Mouse (Mus musculus): ENCODE data around the gene Pacsin1. TPM values are rescaled to one million over a fixed set of nuclear protein-coding genes. Genes with fewer than 3 reads are reported as not detected.

The Pacsin1 gene
- polyA plus RNA-seq (2015; fragmentation: Nextera tagmentation; extraction: Ambion mirVana) = 2.1 and 2.7 TPM in 2 replicates

- Histone ChIP-seq H3K9me3 (ENCODE audit: control insufficient read depth, low read length) (no peaks in the 10 kb centered on the region), H3K27ac (ENCODE audit: low read length) (no peak within 1 kb of the TSS), H3K4me3 (ENCODE audit: low read length) (peak within 1 kb of the TSS; percentile 54), H3K9ac (ENCODE audit: low read depth, low read length) (peak within 1 kb of the TSS; percentile 53), H3K4me1 (ENCODE audit: control insufficient read depth, insufficient read depth, low read length) (peaks cover 9% of the 10 kb centered on the region), H3K27me3 (replicated peaks; ENCODE audit: control insufficient read depth, insufficient read depth, low read length) (peaks cover 25% of the 10 kb centered on the region), H3K4me2 (ENCODE audit: low read depth, low read length) (peak within 1 kb of the TSS; percentile 80), H3K36me3 (ENCODE audit: control insufficient read depth, insufficient read depth, low read length) (no peaks in the 10 kb centered on the region)
- ATAC-seq = peak; percentile 56
- WGBS = 3% methylated on average over 58 of the region's 65 CpGs
Observed at GRCm38 (mm10) chr17:27655089-27656010, at the start of gene Pacsin1. Pacsin1 (plus strand) TSS chr17:27655509.

DNA sequence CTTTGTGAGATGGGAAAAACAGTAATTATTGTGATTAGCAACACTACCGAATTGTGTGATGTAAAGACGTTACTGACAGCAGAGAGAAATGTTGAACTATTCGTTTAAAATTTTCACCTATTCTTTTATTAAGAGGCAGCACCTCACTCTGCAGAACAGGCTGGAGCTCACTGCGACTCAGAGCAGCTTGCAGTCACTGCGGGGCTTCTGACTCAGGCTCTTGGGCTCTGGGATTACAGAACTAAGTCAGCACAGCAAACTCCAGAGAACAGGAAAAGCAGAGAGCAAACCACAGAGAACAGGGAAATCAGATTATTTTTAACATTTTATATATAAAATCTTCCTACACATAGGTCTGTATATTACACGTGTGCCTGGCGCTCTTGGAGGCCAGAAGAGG, 45.7 kb upstream of the Pacsin1 start:
- H3K27me3 ChIP-seq (replicated peaks; ENCODE audit: control insufficient read depth, insufficient read depth, low read length) = no peaks in the 10 kb centered on the region
- H3K4me2 ChIP-seq (ENCODE audit: low read depth, low read length) = no peak overlapping the region
- no peak for ATAC-seq
- peaks cover 20% of the 10 kb centered on the region for H3K4me1 ChIP-seq (ENCODE audit: control insufficient read depth, insufficient read depth, low read length)
- H3K27ac ChIP-seq (ENCODE audit: low read length) = no peak overlapping the region
- no peak overlapping the region for H3K9ac ChIP-seq (ENCODE audit: low read depth, low read length)
- H3K36me3 ChIP-seq (ENCODE audit: control insufficient read depth, insufficient read depth, low read length) = no peaks in the 10 kb centered on the region
- no peak overlapping the region for H3K4me3 ChIP-seq (ENCODE audit: low read length)
- WGBS = 83% methylated on average over 7 of the region's 7 CpGs
- H3K9me3 ChIP-seq (ENCODE audit: control insufficient read depth, low read length) = no peaks in the 10 kb centered on the region

GRCm38 (mm10) chr17:27610679-27611518, 44.4 kb upstream of the Pacsin1 start:
- Histone ChIP-seq H3K9me3 (ENCODE audit: control insufficient read depth, low read length) (no peaks in the 10 kb centered on the region), H3K27ac (ENCODE audit: low read length) (no peak overlapping the region)

DNA sequence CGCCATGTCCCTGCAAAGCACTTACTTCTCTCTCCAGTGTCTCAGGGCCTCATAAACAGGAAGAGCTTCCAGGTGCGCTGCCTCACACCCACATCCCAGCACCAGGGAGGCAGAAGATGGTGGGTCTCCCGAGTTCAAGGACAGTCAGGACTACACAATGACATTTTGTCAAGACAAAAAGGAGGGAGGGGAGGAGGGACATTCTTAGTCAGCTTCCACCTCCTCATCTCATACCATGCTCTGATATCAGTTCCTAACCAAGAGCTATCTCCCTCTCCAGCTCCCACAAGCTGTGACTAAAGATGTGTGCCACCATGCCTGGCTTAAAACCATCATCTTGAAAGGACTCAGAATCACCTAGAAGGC, 43.8 kb upstream of the Pacsin1 start:
- no peak overlapping the region for H3K9ac ChIP-seq (ENCODE audit: low read depth, low read length)
- H3K36me3 ChIP-seq (ENCODE audit: control insufficient read depth, insufficient read depth, low read length) = no peaks in the 10 kb centered on the region
- H3K27me3 ChIP-seq (replicated peaks; ENCODE audit: control insufficient read depth, insufficient read depth, low read length) = no peaks in the 10 kb centered on the region
- no peak overlapping the region for H3K27ac ChIP-seq (ENCODE audit: low read length)
- 63% methylated on average over 3 of the region's 3 CpGs for WGBS
- no peak overlapping the region for H3K4me3 ChIP-seq (ENCODE audit: low read length)
- ATAC-seq = no peak
- H3K9me3 ChIP-seq (ENCODE audit: control insufficient read depth, low read length) = no peaks in the 10 kb centered on the region
- peaks cover 16% of the 10 kb centered on the region for H3K4me1 ChIP-seq (ENCODE audit: control insufficient read depth, insufficient read depth, low read length)
- H3K4me2 ChIP-seq (ENCODE audit: low read depth, low read length) = no peak overlapping the region

More at GRCm38 (mm10) chr17:27610679-27611518, 44.4 kb upstream of the Pacsin1 start:
- Histone ChIP-seq H3K4me3 (ENCODE audit: low read length) (no peak overlapping the region), H3K36me3 (ENCODE audit: control insufficient read depth, insufficient read depth, low read length) (no peaks in the 10 kb centered on the region), H3K4me2 (ENCODE audit: low read depth, low read length) (no peak overlapping the region), H3K27me3 (replicated peaks; ENCODE audit: control insufficient read depth, insufficient read depth, low read length) (no peaks in the 10 kb centered on the region), H3K9ac (ENCODE audit: low read depth, low read length) (no peak overlapping the region), H3K4me1 (ENCODE audit: control insufficient read depth, insufficient read depth, low read length) (peaks cover 19% of the 10 kb centered on the region)
- ATAC-seq = no peak
- WGBS = 73% methylated on average over 10 of the region's 10 CpGs

DNA sequence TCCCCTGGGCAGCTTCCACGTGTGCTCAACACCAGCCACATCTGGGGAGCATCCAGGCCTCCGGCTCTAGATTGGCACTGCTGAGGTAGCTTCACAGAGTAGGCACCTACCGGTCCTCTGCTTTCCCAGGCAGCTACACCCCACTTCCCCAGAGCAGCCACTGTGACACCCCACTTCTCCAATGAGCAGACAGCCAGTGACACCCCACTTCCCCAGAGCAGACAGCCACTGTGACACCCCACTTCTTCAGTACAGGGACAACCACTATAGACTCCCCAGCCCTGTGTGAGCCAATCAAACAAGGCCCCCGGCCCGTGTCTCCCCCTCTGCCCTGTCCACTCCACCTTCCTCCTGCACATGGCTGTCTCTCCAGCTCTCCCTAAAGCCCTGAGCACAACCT, 43.3 kb upstream of the Pacsin1 start:
- no peak overlapping the region for H3K4me2 ChIP-seq (ENCODE audit: low read depth, low read length)
- WGBS = 78% methylated on average over 5 of the region's 5 CpGs
- no peak overlapping the region for H3K4me3 ChIP-seq (ENCODE audit: low read length)
- H3K36me3 ChIP-seq (ENCODE audit: control insufficient read depth, insufficient read depth, low read length) = no peaks in the 10 kb centered on the region; the same call in 1 of the 2 replicates
- no peaks in the 10 kb centered on the region for H3K9me3 ChIP-seq (ENCODE audit: control insufficient read depth, low read length)
- no peaks in the 10 kb centered on the region for H3K27me3 ChIP-seq (replicated peaks; ENCODE audit: control insufficient read depth, insufficient read depth, low read length)
- no peak overlapping the region for H3K27ac ChIP-seq (ENCODE audit: low read length)
- H3K9ac ChIP-seq (ENCODE audit: low read depth, low read length) = 0 out of 2 replicates have a peak overlapping the region, but pooled peaks have one; percentile 34
- peaks cover 16% of the 10 kb centered on the region for H3K4me1 ChIP-seq (ENCODE audit: control insufficient read depth, insufficient read depth, low read length)
- no peak for ATAC-seq

DNA sequence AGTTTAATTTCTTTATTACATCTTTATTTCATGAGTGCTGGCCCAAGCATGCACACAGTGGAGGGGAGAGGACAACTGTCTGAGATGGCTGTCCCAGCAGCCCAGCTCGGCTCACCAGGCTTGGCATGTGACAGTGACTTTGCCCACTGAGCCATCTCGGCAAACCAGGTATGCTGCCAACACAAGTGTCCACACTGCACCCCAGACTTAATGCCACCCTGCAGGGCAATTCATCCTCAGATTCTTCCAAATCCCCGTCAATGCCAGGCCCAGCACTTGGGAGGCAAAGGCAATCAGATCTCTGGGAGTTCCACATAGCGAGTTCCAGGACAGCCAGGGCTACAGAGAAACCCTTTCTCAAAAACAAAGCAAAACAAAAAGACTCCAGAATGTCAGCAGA, 42.3 kb upstream of the Pacsin1 start:
- no peak overlapping the region for H3K27ac ChIP-seq (ENCODE audit: low read length)
- ATAC-seq = no peak
- H3K9ac ChIP-seq (ENCODE audit: low read depth, low read length) = no peak overlapping the region
- no peak overlapping the region for H3K4me2 ChIP-seq (ENCODE audit: low read depth, low read length)
- H3K4me1 ChIP-seq (ENCODE audit: control insufficient read depth, insufficient read depth, low read length) = peaks cover 16% of the 10 kb centered on the region
- H3K27me3 ChIP-seq (replicated peaks; ENCODE audit: control insufficient read depth, insufficient read depth, low read length) = no peaks in the 10 kb centered on the region
- no peak overlapping the region for H3K4me3 ChIP-seq (ENCODE audit: low read length)
- no peaks in the 10 kb centered on the region; the same call in 1 of the 2 replicates for H3K36me3 ChIP-seq (ENCODE audit: control insufficient read depth, insufficient read depth, low read length)
- 0 out of 2 replicates have a peak, but pooled peaks cover 2% of the 10 kb centered on the region for H3K9me3 ChIP-seq (ENCODE audit: control insufficient read depth, low read length)
- WGBS = 75% methylated on average over 4 of the region's 4 CpGs

- Histone ChIP-seq H3K36me3 (ENCODE audit: control insufficient read depth, insufficient read depth, low read length) (no peaks in the 10 kb centered on the region; the same call in none of the 2 replicates), H3K9ac (ENCODE audit: low read depth, low read length) (no peak overlapping the region), H3K9me3 (ENCODE audit: control insufficient read depth, low read length) (0 out of 2 replicates have a peak, but pooled peaks cover 2% of the 10 kb centered on the region), H3K4me3 (ENCODE audit: low read length) (no peak overlapping the region), H3K27me3 (replicated peaks; ENCODE audit: control insufficient read depth, insufficient read depth, low read length) (no peaks in the 10 kb centered on the region), H3K4me1 (ENCODE audit: control insufficient read depth, insufficient read depth, low read length) (peaks cover 17% of the 10 kb centered on the region), H3K27ac (ENCODE audit: low read length) (no peak overlapping the region), H3K4me2 (ENCODE audit: low read depth, low read length) (no peak overlapping the region)
- ATAC-seq = no peak
- 77% methylated on average over 7 of the region's 7 CpGs for WGBS
Observed at GRCm38 (mm10) chr17:27615388-27615787, 39.9 kb upstream of the Pacsin1 start.

DNA sequence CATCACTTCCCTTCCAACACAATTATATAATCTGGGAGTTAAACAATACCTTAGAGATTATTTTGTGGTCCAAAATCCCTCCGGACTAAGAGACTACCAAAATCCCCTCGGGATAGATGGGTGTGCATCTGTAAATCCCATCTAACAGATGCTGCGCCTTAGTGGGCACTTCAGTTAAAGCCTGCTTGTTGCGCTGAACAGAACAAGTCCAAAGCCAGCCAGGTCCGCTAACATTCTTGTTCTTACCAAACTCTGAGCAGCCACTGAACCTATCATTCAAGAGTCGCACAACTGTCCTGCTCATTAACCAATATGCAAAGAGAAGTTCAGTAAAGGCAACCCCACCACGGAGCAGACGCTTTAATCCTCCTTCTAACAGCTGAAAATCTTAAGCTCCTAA, 34.1 kb upstream of the Pacsin1 start:
- H3K27ac ChIP-seq (ENCODE audit: low read length) = no peak overlapping the region
- peak overlapping the region; percentile 73 for H3K4me2 ChIP-seq (ENCODE audit: low read depth, low read length)
- no peaks in the 10 kb centered on the region; the same call in none of the 2 replicates for H3K36me3 ChIP-seq (ENCODE audit: control insufficient read depth, insufficient read depth, low read length)
- 46% methylated on average over 8 of the region's 8 CpGs for WGBS
- ATAC-seq = no peak
- peaks cover 21% of the 10 kb centered on the region for H3K4me1 ChIP-seq (ENCODE audit: control insufficient read depth, insufficient read depth, low read length)
- H3K27me3 ChIP-seq (replicated peaks; ENCODE audit: control insufficient read depth, insufficient read depth, low read length) = no peaks in the 10 kb centered on the region
- H3K9ac ChIP-seq (ENCODE audit: low read depth, low read length) = peak overlapping the region; percentile 99
- H3K4me3 ChIP-seq (ENCODE audit: low read length) = peak overlapping the region; percentile 95
- H3K9me3 ChIP-seq (ENCODE audit: control insufficient read depth, low read length) = 0 out of 2 replicates have a peak, but pooled peaks cover 2% of the 10 kb centered on the region
